Mouse (Mus musculus) frontal cortex, postnatal 10 days (tissue): ENCODE measurements around the gene Tmc5.
A peak's percentile ranks its signal among the peaks of the same experiment; 100 is the strongest.

Source experiments
- DNase-seq, 2 experiments: peaks; one replicate each; pipeline ENCODE4 v3.0.0; 2022; ENCODE audit warnings: low spot score in 2 of 2, mixed read lengths in 1 of 2

The Tmc5 gene

DNA sequence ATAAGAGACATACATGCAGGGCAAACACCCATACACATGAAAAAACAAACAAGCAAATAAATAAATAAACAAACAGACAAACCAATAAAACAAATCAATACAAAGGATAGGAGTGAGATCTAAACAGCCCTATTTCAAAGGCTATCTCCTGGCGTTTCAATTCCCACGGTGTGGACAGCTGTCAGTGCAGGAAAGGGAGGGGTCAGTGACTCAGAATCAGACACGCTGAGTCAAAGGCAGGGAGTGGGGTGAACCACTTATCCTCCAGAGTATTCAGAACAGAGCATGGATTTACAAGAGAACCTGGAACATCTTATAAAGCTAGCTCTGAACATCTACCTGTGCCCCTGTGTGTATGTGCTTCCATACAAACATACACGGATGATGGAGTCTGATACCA, 100.1 kb downstream of the Tmc5 start:
- DNase-seq: no peak

DNA sequence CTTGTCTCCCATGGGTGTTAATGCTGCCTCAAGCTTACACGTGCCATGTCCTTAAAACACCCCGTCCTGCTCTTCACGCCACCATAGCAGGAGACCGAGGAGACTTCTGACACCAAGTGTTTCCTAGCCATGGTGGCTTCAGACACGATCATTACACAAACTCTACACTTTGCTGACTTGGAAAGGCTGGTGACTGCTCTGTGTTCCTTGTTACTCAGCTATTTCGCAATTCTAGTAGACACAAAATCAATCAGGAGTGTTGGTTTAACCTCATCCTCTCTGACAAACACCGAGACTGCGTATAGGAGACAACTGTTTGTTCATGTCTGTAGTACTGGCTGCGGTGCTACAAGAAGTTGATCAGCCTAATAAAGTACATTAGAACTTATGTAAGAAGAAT, 101.8 kb downstream of the Tmc5 start:
- no peak for DNase-seq

DNA sequence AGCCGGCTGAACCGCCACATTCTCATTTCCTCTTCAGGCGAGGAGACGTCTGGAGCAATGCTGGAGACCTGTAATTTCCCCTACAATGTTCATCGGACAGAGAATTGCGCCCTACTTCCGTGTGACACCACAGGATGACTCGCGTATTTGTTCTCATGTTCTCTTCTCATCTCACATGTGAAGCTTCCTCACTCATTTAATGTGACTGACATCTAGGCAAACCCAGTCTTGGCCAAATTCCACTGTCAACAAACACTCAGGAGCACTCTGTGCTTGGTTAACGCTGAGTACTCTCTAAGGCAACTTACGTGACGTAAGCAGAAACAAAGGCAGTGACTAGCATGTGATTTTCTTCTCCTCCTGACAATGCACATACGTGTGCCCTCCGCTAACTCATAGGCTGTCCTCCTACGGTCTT, 106.1 kb downstream of the Tmc5 start:
- no peak for DNase-seq

DNA sequence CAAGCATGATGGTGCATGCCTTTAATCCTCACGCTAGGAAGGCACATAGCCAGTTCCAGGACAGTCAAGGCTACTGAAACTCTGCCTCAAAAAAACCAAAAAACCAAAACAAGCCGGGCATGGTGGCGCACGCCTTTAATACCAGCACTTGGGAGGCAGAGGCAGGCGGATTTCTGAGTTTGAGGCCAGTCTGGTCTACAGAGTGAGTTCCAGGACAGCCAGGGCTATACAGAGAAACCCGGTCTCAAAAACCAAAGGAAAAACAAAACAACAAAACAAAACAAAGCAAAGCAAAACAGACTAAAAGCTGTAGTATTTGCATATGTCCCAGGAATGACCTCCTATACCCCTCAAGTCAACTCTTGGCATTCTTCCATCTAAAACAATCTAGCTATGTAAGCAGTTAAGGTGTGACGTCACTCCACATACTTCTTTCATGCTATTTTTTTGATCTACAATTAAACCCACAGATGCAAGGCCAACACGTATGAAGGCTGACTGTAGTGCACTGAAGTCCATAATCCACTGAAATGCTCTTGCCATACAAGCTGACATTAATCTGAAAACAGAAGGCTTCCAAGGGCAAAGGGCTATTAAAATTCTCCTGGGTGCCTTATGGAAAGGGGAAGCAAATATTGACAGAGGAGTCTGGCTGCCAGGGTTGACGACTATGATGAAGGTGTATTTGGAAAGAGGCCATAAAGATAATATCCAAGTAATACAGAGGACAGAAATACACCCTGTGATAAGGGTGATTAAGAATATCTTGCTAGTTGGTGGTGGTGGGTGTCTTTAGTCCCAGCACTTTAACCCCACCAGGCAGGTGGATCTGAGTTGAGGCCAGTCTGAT, 107.1 kb downstream of the Tmc5 start:
- DNase-seq: no peak

DNA sequence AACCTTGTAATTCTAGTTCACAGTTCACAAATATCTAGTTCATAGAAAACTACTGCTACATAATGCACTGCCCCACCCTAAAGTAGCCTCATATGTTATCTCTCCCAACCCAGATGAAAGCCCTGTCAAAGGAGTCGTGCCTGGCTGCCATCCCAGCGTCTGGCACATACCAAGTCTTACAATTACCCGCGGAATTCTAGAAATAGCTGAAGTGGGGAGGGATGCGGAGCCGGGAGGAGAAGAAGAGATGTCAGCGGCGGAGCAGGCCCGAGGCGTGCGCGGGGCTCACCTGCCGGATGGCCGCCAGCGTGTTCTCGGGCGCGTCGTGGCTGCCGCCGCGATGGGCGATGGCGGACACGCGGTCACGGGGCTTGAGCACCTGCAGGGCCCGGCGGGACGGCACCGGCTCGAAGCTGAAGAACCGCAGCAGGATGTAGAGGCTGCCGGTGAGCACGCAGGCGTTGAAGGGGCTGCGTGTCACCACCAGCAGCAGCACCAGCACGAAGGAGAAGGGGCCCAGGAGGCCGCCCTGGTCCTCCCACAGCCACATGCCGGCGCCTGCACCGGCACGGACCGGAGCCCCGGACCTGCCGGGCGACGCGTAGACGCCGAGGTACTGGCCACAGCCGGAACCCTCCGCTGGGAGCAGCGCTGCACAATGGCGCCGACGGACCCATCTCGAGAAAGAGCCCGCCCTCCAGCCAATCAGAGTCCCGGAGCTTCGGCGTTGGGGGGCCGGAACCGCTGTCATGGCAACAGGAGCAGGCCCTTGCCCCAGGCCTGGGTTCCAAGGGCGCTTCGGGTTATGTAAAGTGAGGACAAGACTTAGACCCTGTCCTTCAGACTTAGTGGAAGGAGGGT, 108.2 kb downstream of the Tmc5 start, which contains the start of gene Gde1:
Gde1 (minus strand) TSS at position 678 of the 861 bp plus-strand sequence.
- peak; percentile 89 to 91 for DNase-seq

DNA sequence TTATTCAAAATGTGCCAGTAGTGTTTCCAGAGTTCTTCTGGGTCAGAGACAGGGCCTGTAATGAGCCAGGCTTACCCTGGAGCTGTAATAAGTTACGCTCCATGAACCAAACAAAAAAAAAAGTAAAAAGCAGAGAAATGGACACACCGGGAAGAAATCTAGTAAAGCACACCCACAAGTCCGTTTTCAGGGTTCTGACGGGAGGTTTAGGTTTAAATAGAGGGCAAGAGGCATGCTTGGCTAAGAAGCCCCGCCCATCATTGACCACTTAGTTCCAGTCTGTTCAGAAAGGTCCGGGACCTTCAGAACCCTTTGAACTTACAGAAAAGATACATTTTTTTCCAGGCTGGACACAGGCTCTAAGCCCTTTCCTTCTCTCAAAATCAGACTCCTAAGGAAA, 109.0 kb downstream of the Tmc5 start:
- DNase-seq: no peak

DNA sequence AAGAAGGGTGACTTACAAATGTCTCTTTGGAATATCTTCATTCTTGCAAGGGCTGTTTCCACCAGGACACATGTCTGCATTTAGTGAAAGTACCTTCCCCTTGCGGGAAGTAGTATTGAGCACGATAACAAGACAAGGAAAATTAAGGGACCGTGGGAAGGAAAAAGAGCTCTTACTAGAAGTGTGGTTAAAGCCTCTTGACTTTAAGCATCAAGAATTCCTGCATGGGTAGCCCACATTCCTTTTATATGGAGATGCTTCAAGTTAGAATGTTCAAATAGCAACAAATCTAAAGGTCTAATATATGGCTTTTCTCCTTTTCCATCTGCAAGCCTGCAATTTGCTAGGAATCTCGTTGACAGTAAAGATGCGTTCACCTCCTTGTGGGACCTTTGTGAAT, 109.4 kb downstream of the Tmc5 start:
- DNase-seq: no peak

DNA sequence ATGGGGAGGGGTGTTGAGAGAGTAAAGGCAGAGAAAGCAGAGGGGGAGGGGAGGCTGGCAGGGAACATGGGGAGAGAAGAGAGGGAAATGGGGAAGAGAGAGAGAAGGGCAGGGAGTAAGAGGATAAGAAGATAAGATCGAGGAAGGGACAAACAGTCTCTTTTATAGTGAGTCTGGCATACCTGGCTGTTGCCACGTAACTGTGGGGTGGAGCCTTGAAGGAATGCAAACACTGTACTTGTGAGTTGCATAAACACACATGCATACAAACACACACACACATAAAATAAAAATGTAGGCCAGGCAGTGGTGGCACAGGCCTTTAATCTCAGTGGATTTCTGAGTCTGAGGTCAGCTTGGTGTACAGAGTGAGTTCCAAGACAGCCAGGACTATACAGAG, 110.1 kb downstream of the Tmc5 start:
- DNase-seq: no peak

DNA sequence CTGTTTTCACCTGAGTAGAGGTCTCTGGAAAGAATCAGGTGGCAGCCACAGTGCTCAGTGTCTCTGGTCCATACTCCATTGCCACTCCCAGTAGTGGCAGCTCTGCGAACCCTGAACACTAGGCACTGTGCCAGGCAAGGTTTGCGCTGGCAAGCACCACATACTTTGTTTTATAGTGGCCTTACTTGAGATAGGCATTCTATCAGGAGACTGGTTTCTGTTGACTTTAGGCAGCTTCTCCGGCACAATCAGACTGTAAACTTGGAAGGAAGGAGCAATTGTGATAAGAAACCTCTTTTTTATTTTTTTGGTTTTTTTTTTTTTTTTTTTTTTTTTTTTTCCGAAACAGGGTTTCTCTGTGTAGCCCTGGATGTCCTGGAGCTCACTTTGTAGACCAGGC, 110.9 kb downstream of the Tmc5 start:
- DNase-seq: no peak

DNA sequence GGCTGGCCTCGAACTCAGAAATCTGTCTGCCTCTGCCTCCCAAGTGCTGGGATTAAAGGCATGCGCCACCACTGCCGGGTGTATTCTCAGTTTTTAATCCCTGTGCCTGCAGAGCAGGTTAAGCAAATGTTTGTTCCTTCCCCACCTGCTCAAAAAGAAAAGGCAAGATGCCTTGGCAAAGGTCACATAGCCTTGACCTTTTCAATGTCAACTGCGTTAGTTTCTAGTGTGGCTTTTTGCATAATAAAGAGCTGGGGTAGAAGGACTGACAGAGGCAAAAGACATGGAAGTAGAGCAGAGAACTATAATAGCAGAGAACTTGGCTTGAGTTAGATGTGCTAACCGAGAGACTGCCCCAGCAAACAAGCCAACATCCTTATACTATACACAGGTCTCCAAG, 113.7 kb downstream of the Tmc5 start:
- DNase-seq: no peak

DNA sequence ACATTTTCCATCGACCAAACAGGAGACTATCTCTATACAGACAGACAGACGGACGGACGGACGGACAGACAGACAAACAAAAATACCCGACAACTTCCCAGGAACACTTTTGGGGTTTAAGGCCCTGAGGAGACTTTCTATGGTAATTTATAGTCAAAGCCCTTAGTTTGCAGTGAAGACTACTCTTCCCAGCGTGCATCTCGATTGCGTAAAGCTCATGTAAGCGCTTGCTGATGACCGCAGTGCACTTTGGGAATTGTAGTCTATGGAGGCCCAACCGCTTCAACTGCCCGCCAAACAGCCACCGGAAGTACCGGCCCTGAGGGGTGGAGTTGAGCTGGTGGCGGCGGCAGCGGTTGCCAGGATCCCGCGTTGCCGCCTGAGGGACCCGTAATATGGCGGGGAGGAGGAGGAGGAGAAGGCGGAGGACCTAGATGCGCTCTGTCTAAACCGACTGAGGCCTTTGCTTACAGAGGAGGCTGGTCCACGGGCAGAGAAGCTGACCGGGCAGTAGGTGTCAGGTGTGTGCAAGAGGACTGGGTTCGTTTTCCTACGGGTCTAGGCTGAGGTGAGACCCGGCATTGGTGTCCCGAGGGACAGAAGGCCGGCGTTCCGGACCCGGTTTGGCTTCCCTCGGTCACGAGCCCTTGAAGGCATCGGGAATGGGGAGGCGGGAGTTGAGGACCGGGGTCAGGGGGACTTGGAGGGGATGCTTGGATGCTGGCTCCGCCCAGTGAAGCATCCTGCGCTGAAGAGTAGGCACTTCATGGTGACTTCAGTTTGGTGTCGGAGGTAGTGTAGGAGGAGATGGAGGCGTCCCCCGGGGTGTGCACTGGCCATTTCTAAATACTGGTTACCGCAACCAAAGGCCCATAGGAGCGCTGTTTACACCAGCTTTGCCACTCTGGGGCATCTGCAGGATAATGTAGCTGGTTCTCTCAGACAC, 115.4 kb downstream of the Tmc5 start, which contains the start of gene Ccp110:
Ccp110 (plus strand) TSS at position 325 of the 946 bp plus-strand sequence.
- DNase-seq: peak; percentile 91 to 94

DNA sequence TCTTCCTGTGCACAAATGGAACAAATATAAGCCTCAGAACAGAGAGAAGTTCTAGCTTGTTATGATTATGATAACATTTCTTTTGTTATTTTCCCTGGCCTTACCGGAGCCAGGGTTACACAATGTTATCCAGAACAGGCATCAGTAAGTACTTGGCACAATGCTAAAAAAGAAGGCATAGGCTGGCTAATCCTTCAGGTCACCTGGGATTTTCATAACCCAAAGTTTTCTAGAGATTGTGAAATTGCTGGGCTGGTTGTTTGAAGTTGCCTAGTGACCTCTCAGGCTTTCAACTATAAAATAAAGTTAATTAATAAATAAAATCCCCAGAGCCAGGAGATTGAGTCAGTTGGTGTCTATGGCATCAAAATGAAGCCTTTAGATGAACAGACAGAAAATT, 117.8 kb downstream of the Tmc5 start:
- no peak for DNase-seq

DNA sequence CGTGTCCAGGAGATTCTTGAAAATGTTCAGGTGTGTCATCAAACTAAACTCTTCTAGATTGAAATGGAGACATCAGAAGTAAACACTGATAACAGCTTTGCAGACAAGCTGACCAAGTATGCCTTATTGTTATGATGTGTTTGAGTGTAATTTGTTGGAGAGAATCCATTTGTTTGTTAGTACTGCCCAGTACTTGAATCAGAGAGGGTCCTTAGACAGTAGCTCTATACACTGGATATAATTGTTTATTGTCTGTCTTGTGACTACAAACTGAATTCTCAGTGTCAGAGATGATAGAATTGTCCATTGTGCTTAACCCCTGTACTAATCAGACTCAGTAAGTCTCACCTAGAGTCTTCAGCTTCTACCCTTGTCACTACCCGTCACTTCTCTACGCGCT, 121.0 kb downstream of the Tmc5 start:
- DNase-seq: no peak

DNA sequence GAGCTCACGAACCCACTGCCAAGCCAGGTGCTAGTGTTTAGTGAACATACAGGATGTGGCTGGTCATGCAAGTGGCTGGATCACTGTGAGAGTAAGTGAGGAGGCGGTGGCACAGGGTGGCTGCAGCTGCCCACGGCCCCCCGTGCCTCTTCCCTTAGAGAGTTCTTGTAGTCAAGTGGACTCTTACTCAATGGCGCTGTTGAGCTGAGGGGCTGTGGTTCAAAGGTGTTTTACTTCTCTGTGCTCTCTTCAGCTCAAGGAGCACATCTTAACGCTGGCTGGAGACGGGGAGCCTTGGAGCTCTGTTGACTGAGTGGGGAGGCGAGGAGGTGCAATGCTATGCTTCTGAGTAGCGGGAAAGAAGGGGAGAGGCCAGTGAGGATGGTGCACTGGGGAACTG, 126.8 kb downstream of the Tmc5 start:
- no peak for DNase-seq
